Mouse (Mus musculus) spleen, adult 2 months (tissue): ENCODE measurements around the gene D430019H16Rik. TPM values are rescaled to one million over a fixed set of nuclear protein-coding genes. Genes with fewer than 3 reads are reported as not detected.

Source experiments
- DNase-seq, 2 experiments: peaks; one replicate each; pipeline versions ENCODE4 v3.0.0 to v3.0.0-alpha.2; 2012 to 2021; ENCODE audit warnings: low spot score in 2 of 2, low read depth in 1 of 2
- H3K27ac ChIP-seq: fragments of 200-500 bp; 2 replicates; pipeline ENCODE4 v1.5.1; 2012; ENCODE audit warnings: low read length, inconsistent platforms; ENCODE audit not compliant: insufficient read depth
- H3K27me3 ChIP-seq: fragments of 200-500 bp; 2 replicates; pipeline ENCODE4 v1.6.1; 2012; ENCODE audit warnings: mild to moderate bottlenecking, moderate library complexity, low read length, inconsistent platforms; ENCODE audit not compliant: control insufficient read depth, insufficient read depth
- H3K36me3 ChIP-seq: fragments of 200-500 bp; 2 replicates; pipeline ENCODE4 v1.6.1; 2012; ENCODE audit warnings: mild to moderate bottlenecking, low read length, inconsistent platforms; ENCODE audit not compliant: control insufficient read depth, insufficient read depth
- H3K4me1 ChIP-seq: fragments of 200-500 bp; 2 replicates; pipeline ENCODE4 v1.6.1; 2011; ENCODE audit warnings: inconsistent platforms; ENCODE audit not compliant: control insufficient read depth, insufficient read depth, insufficient read length
- H3K4me3 ChIP-seq: fragments of 200-500 bp; 2 replicates; pipeline ENCODE4 v1.5.1; 2011; ENCODE audit warnings: mild to moderate bottlenecking, inconsistent platforms; ENCODE audit not compliant: insufficient read depth, insufficient read length; ENCODE audit errors: extremely low read depth
- CTCF ChIP-seq: fragments of 200-500 bp; IDR thresholded peaks from 2 replicates; pipeline ENCODE4 v1.5.1; 2011; ENCODE audit warnings: mild to moderate bottlenecking, inconsistent platforms; ENCODE audit not compliant: insufficient read depth, insufficient read length, insufficient replicate concordance; ENCODE audit errors: extremely low read depth
- POLR2A ChIP-seq: fragments of 200-500 bp; IDR thresholded peaks from 2 replicates; pipeline ENCODE4 v1.6.1; 2011; ENCODE audit warnings: low read depth, low read length, inconsistent platforms
- WGBS: fragments of 180-500 bp; shearing (Covaris S2); methylation state at CpG from one replicate; pipeline ENCODE4 v1.1.7; 2018; 5-methylcytosine and 5-hydroxymethylcytosine counted together
- polyA plus RNA-seq: library from polyadenylated mRNA; depleted of rRNA; stranded (reverse); fragments of >200 nt; gene quantifications from 2 replicates; pipeline ENCODE4 v1.2.3, GENCODE M21; 2012

The D430019H16Rik gene
- polyA plus RNA-seq, 1 experiment = 2.5 TPM

DNA sequence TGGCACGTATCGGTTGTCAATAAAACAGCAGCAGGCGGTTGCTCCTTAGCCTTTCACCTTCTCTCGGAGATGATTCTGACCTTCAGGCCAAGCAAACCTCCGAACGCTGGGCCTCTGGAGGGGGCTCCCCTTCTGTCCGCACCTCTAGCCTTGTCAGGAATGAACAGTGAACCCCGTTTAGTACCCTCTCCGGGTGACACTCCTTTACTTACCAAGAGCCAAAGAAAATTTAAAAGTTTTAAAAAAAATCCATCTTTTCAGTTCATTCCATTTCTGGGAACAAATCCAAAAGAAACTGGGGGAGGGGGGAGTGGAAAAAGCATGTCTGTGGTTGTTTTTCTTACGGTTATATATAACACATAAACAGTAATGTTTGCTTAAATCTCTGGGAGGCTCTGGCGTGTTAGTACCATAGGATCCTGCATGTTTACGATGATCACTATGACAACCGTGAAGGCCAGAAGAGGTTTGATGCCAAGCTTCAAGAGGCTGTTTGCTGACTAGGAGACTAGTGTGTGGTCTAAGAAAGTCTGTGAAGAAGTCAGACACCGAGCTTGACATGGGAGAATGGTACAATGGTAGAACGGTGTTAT lies 67.6 kb downstream of the D430019H16Rik start:
- Histone ChIP-seq H3K4me1 (no peaks in the 10 kb centered on the region), H3K4me3 (no peak overlapping the region), H3K27ac (no peak overlapping the region), H3K36me3 (no peaks in the 10 kb centered on the region), H3K27me3 (no peaks in the 10 kb centered on the region)
- DNase-seq = no peak
- TF ChIP-seq CTCF (no peak), POLR2A (no peak)
- 86% methylated on average over 15 of the region's 15 CpGs for WGBS

GRCm38 (mm10) chr12:105523737-105524136 lies 70.1 kb downstream of the D430019H16Rik start:
- Histone ChIP-seq H3K27ac (no peak overlapping the region), H3K4me1 (no peaks in the 10 kb centered on the region), H3K27me3 (no peaks in the 10 kb centered on the region), H3K4me3 (no peak overlapping the region), H3K36me3 (no peaks in the 10 kb centered on the region)
- no peak for DNase-seq
- 48% methylated on average over 2 of the region's 2 CpGs for WGBS
- TF ChIP-seq CTCF (no peak), POLR2A (no peak)

- TF ChIP-seq POLR2A = no peak
- TF ChIP-seq CTCF = no peak
- WGBS = 83% methylated on average over 3 of the region's 3 CpGs
- DNase-seq = no peak
- H3K4me3 ChIP-seq = no peak overlapping the region
- H3K27ac ChIP-seq = no peak overlapping the region
- no peaks in the 10 kb centered on the region for H3K27me3 ChIP-seq
- no peaks in the 10 kb centered on the region for H3K36me3 ChIP-seq
- no peaks in the 10 kb centered on the region for H3K4me1 ChIP-seq
These were observed 72.5 kb downstream of the D430019H16Rik start for GRCm38 (mm10) chr12:105526186-105526585.

DNA sequence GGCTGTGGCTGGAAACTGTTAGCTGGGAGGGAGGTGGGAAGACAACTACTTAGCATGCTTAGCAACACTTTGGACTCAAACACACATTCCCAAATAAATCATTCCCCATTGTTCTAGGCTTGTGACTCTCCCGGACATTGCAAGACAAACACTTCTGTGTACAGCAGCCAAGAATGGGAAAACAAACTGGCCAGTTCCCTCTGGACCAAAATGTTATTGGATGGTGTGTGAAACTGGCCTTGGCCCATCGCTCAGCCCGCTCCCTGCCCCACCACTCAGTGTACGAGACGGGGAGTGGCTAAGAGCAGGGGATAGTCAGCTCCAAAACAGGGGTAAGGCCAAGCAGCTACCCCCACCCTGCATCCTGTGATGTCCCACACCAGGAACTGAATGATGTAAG lies 73.2 kb downstream of the D430019H16Rik start:
- H3K27me3 ChIP-seq = no peaks in the 10 kb centered on the region

GRCm38 (mm10) chr12:105529545-105529944 lies 75.9 kb downstream of the D430019H16Rik start:
- Histone ChIP-seq H3K4me3 (no peak overlapping the region), H3K27ac (no peak overlapping the region), H3K36me3 (no peaks in the 10 kb centered on the region), H3K27me3 (no peaks in the 10 kb centered on the region), H3K4me1 (no peaks in the 10 kb centered on the region)
- no peak for DNase-seq
- TF ChIP-seq CTCF (no peak), POLR2A (no peak)
- 44% methylated on average over 9 of the region's 9 CpGs for WGBS

More for the DNA sequence above, 73.2 kb downstream of the D430019H16Rik start:
- no peaks in the 10 kb centered on the region for H3K36me3 ChIP-seq
- H3K4me1 ChIP-seq = no peaks in the 10 kb centered on the region
- WGBS = 56% methylated on average over 5 of the region's 5 CpGs
- DNase-seq = no peak
- TF ChIP-seq POLR2A (no peak), CTCF (no peak)
- no peak overlapping the region for H3K4me3 ChIP-seq
- H3K27ac ChIP-seq = no peak overlapping the region

GRCm38 (mm10) chr12:105531724-105532371 lies 78.2 kb downstream of the D430019H16Rik start:
- Histone ChIP-seq H3K4me3 (no peak overlapping the region), H3K27me3 (no peaks in the 10 kb centered on the region), H3K4me1 (no peaks in the 10 kb centered on the region), H3K36me3 (no peaks in the 10 kb centered on the region), H3K27ac (no peak overlapping the region)
- no peak for DNase-seq
- 78% methylated on average over 8 of the region's 8 CpGs for WGBS
- TF ChIP-seq POLR2A (no peak), CTCF (no peak)

GRCm38 (mm10) chr12:105534842-105535241 lies 81.2 kb downstream of the D430019H16Rik start:
- Histone ChIP-seq H3K27me3 (no peaks in the 10 kb centered on the region), H3K27ac (no peak overlapping the region), H3K36me3 (no peaks in the 10 kb centered on the region), H3K4me3 (no peak overlapping the region), H3K4me1 (no peaks in the 10 kb centered on the region)
- no peak for TF ChIP-seq POLR2A
- TF ChIP-seq CTCF = no peak
- 92% methylated on average over 4 of the region's 4 CpGs for WGBS
- DNase-seq = no peak
